Mouse (Mus musculus): Measurements from ENCODE around the gene Hgfac. TPM values are rescaled to one million over a fixed set of nuclear protein-coding genes. Genes with fewer than 3 reads are reported as not detected.

The Hgfac gene
- polyA plus RNA-seq (2012; ENCODE audit: low replicate concordance), result 0.86 and 1.8 TPM in 2 replicates

GRCm38 (mm10) chr5:35041268-35041829, at the start of gene Hgfac:
TSS of gene Hgfac (plus strand) at chr5:35041509.

GRCm38 (mm10) chr5:35056604-35057432, 15.5 kb downstream of the Hgfac start, which contains the start of gene Dok7:
TSS of gene Dok7 (plus strand) at chr5:35056766.

Other genes starting within 250 kb of the Hgfac start
- gene Msantd1, start 133.5 kb upstream of the Hgfac start, polyA plus RNA-seq (2012; ENCODE audit: low replicate concordance), result 0.21 and 0.30 TPM in 2 replicates
- 14.2 and 15.1 TPM in 2 replicates for gene Rgs12, start 92.1 kb upstream of the Hgfac start, polyA plus RNA-seq (2012; ENCODE audit: low replicate concordance)
- 0.05 and 0.06 TPM in 2 replicates for gene Dok7, start 15.3 kb downstream of the Hgfac start, polyA plus RNA-seq (2012; ENCODE audit: low replicate concordance)
- gene Lrpap1, start 64.3 kb downstream of the Hgfac start, polyA plus RNA-seq (2012; ENCODE audit: low replicate concordance), result 6.2 and 26.3 TPM in 2 replicates
- not detected in 2 replicates for gene Adra2c, start 236.8 kb downstream of the Hgfac start, polyA plus RNA-seq (2012; ENCODE audit: low replicate concordance)

Data from hematopoietic multipotent progenitor cell, adult 10-12 weeks (in vitro differentiated cells).